Mouse (Mus musculus) bone marrow macrophage, adult 2 months (primary cell): ENCODE results near the gene Hist1h3a.
"Not testable (repeated sequence)": the region's sequence is repeated elsewhere in the genome, so short reads cannot be mapped to it uniquely, and the experiment has no call there.

ENCODE experiments used
- CTCF ChIP-seq: IDR thresholded peaks from 2 replicates; pipeline ENCODE4 v1.5.1; 2012; ENCODE audit warnings: low read depth, mild to moderate bottlenecking, low read length, moderate library complexity
- POLR2A ChIP-seq: IDR thresholded peaks from 2 replicates; pipeline ENCODE4 v1.6.1; 2012; ENCODE audit warnings: mild to moderate bottlenecking, low read depth, low read length, borderline replicate concordance

GRCm38 (mm10) chr13:23769613-23770012 lies 7.4 kb upstream of the Hist1h3a start, which contains the start of gene Trim38:
- TF ChIP-seq CTCF, POLR2A: not testable (repeated sequence)
